Mouse (Mus musculus) G1E (cell line): ENCODE data around the gene Lnx2.

Source experiments
- CTCF ChIP-seq: IDR thresholded peaks from 2 replicates; pipeline ENCODE4 v1.5.1; 2012; ENCODE audit warnings: low read depth, low read length, inconsistent platforms, mixed read lengths
- GATA1 ChIP-seq: IDR thresholded peaks from 2 replicates; pipeline ENCODE4 v1.6.1; 2012; ENCODE audit warnings: borderline replicate concordance, low read length, inconsistent platforms, mixed read lengths
- GATA2 ChIP-seq: IDR thresholded peaks from 2 replicates; pipeline ENCODE4 v1.6.1; 2012; ENCODE audit warnings: low read depth, low read length, inconsistent platforms, borderline replicate concordance
- POLR2AphosphoS5 ChIP-seq: IDR thresholded peaks from 2 replicates; pipeline ENCODE4 v1.6.1; 2012; ENCODE audit warnings: low read depth, low read length, inconsistent platforms; ENCODE audit not compliant: insufficient replicate concordance
- TAL1 ChIP-seq: conservative IDR thresholded peaks from 2 replicates; pipeline ENCODE4 v1.6.1; 2012; ENCODE audit warnings: low read depth, low read length, inconsistent platforms, mixed read lengths

GRCm38 (mm10) chr5:147058661-147059060 lies 17.7 kb downstream of the Lnx2 start:
- TF ChIP-seq CTCF (no peak), GATA1 (no peak), POLR2AphosphoS5 (no peak), TAL1 (no peak), GATA2 (no peak)
